Mouse (Mus musculus): Measurements from ENCODE around the gene Pdia4. TPM values are rescaled to one million over a fixed set of nuclear protein-coding genes. Genes with fewer than 3 reads are reported as not detected.
"Not testable (repeated sequence)": the region's sequence is repeated elsewhere in the genome, so short reads cannot be mapped to it uniquely, and the experiment has no call there.

Gene Pdia4
- not detected in 2 replicates for polyA plus RNA-seq (2012; ENCODE audit: insufficient read depth, insufficient read length, low replicate concordance, missing spikeins)

GRCm38 (mm10) chr6:47813257-47813878, at the start of gene Pdia4:
Pdia4 (minus strand) TSS chr6:47813430.
- H3K4me3 ChIP-seq (ENCODE audit: insufficient read depth, low read depth, low read length): peak within 1 kb of the TSS; percentile 73
- TF ChIP-seq POLR2A (IDR thresholded peaks at IDR 0.05; ENCODE audit: insufficient read depth, low read depth, low read length) (peak; percentile 58; the same call in 1 of the 2 replicates), CTCF (IDR thresholded peaks at IDR 0.05; ENCODE audit: insufficient read depth, low read depth, low read length) (no peak)
- H3K4me1 ChIP-seq (ENCODE audit: control insufficient read depth, insufficient read depth, low read length): no peaks in the 10 kb centered on the region
- peak within 1 kb of the TSS; percentile 5; the same call in 1 of the 2 replicates for H3K27ac ChIP-seq (ENCODE audit: insufficient read depth, low read depth, low read length)
- WGBS: under 1% methylated on average over 44 of the region's 44 CpGs

GRCm38 (mm10) chr6:47857729-47858128, 44.5 kb upstream of the Pdia4 start:
- WGBS: 94% methylated on average over 3 of the region's 3 CpGs

GRCm38 (mm10) chr6:47857241-47857640, 44.0 kb upstream of the Pdia4 start:
- WGBS: 92% methylated on average over 6 of the region's 6 CpGs
- Histone ChIP-seq H3K27ac (ENCODE audit: insufficient read depth, low read depth, low read length) (no peak overlapping the region), H3K4me3 (ENCODE audit: insufficient read depth, low read depth, low read length) (no peak overlapping the region), H3K4me1 (ENCODE audit: control insufficient read depth, insufficient read depth, low read length) (no peaks in the 10 kb centered on the region)
- TF ChIP-seq POLR2A (IDR thresholded peaks at IDR 0.05; ENCODE audit: insufficient read depth, low read depth, low read length): no peak
- no peak for TF ChIP-seq CTCF (IDR thresholded peaks at IDR 0.05; ENCODE audit: insufficient read depth, low read depth, low read length)

More at GRCm38 (mm10) chr6:47857729-47858128, 44.5 kb upstream of the Pdia4 start:
- not testable (repeated sequence) for H3K4me1 ChIP-seq (ENCODE audit: control insufficient read depth, insufficient read depth, low read length); H3K27ac ChIP-seq (ENCODE audit: insufficient read depth, low read depth, low read length); H3K4me3 ChIP-seq (ENCODE audit: insufficient read depth, low read depth, low read length)

- no peaks in the 10 kb centered on the region for H3K4me1 ChIP-seq (ENCODE audit: control insufficient read depth, insufficient read depth, low read length)
- no peak for TF ChIP-seq POLR2A (IDR thresholded peaks at IDR 0.05; ENCODE audit: insufficient read depth, low read depth, low read length)
- TF ChIP-seq CTCF (IDR thresholded peaks at IDR 0.05; ENCODE audit: insufficient read depth, low read depth, low read length): no peak
- no peak overlapping the region for H3K27ac ChIP-seq (ENCODE audit: insufficient read depth, low read depth, low read length)
Measured at GRCm38 (mm10) chr6:47845779-47846178, 32.5 kb upstream of the Pdia4 start.

GRCm38 (mm10) chr6:47842337-47842736, 29.1 kb upstream of the Pdia4 start:
- WGBS: 90% methylated on average over 1 of the region's 1 CpGs
- Histone ChIP-seq H3K27ac (ENCODE audit: insufficient read depth, low read depth, low read length) (no peak overlapping the region), H3K4me1 (ENCODE audit: control insufficient read depth, insufficient read depth, low read length) (peaks cover 2% of the 10 kb centered on the region; the same call in 1 of the 2 replicates), H3K4me3 (ENCODE audit: insufficient read depth, low read depth, low read length) (no peak overlapping the region)
- TF ChIP-seq CTCF (IDR thresholded peaks at IDR 0.05; ENCODE audit: insufficient read depth, low read depth, low read length): no peak
- TF ChIP-seq POLR2A (IDR thresholded peaks at IDR 0.05; ENCODE audit: insufficient read depth, low read depth, low read length): no peak

More at GRCm38 (mm10) chr6:47845779-47846178, 32.5 kb upstream of the Pdia4 start:
- no peak overlapping the region for H3K4me3 ChIP-seq (ENCODE audit: insufficient read depth, low read depth, low read length)

- H3K4me3 ChIP-seq (ENCODE audit: insufficient read depth, low read depth, low read length): no peak overlapping the region
- H3K4me1 ChIP-seq (ENCODE audit: control insufficient read depth, insufficient read depth, low read length): peaks cover 2% of the 10 kb centered on the region; the same call in 1 of the 2 replicates
- 92% methylated on average over 2 of the region's 2 CpGs for WGBS
- no peak overlapping the region for H3K27ac ChIP-seq (ENCODE audit: insufficient read depth, low read depth, low read length)
- TF ChIP-seq POLR2A (IDR thresholded peaks at IDR 0.05; ENCODE audit: insufficient read depth, low read depth, low read length) (no peak), CTCF (IDR thresholded peaks at IDR 0.05; ENCODE audit: insufficient read depth, low read depth, low read length) (no peak)
Measured at GRCm38 (mm10) chr6:47841831-47842230, 28.6 kb upstream of the Pdia4 start.

GRCm38 (mm10) chr6:47841077-47841476, 27.8 kb upstream of the Pdia4 start:
- Histone ChIP-seq H3K27ac (ENCODE audit: insufficient read depth, low read depth, low read length) (no peak overlapping the region), H3K4me3 (ENCODE audit: insufficient read depth, low read depth, low read length) (no peak overlapping the region), H3K4me1 (ENCODE audit: control insufficient read depth, insufficient read depth, low read length) (peaks cover 2% of the 10 kb centered on the region; the same call in 1 of the 2 replicates)
- 92% methylated on average over 1 of the region's 1 CpGs for WGBS
- TF ChIP-seq POLR2A (IDR thresholded peaks at IDR 0.05; ENCODE audit: insufficient read depth, low read depth, low read length) (no peak), CTCF (IDR thresholded peaks at IDR 0.05; ENCODE audit: insufficient read depth, low read depth, low read length) (no peak)

- H3K27ac ChIP-seq (ENCODE audit: insufficient read depth, low read depth, low read length): no peak overlapping the region
- TF ChIP-seq POLR2A (IDR thresholded peaks at IDR 0.05; ENCODE audit: insufficient read depth, low read depth, low read length): no peak
- WGBS: 61% methylated on average over 2 of the region's 2 CpGs
- H3K4me3 ChIP-seq (ENCODE audit: insufficient read depth, low read depth, low read length): no peak overlapping the region
- H3K4me1 ChIP-seq (ENCODE audit: control insufficient read depth, insufficient read depth, low read length): peaks cover 2% of the 10 kb centered on the region; the same call in 1 of the 2 replicates
Measured at GRCm38 (mm10) chr6:47837630-47838029, 24.4 kb upstream of the Pdia4 start.

GRCm38 (mm10) chr6:47835984-47836521, 22.8 kb upstream of the Pdia4 start:
- WGBS: under 1% methylated on average over 49 of the region's 49 CpGs
- TF ChIP-seq POLR2A (IDR thresholded peaks at IDR 0.05; ENCODE audit: insufficient read depth, low read depth, low read length) (no peak), CTCF (IDR thresholded peaks at IDR 0.05; ENCODE audit: insufficient read depth, low read depth, low read length) (no peak)
- peak overlapping the region; percentile 93 for H3K27ac ChIP-seq (ENCODE audit: insufficient read depth, low read depth, low read length)
- peak overlapping the region; percentile 98 for H3K4me3 ChIP-seq (ENCODE audit: insufficient read depth, low read depth, low read length)
- H3K4me1 ChIP-seq (ENCODE audit: control insufficient read depth, insufficient read depth, low read length): peaks cover 2% of the 10 kb centered on the region; the same call in 1 of the 2 replicates

Data from olfactory bulb, adult 2 months (tissue).